Mouse (Mus musculus) large intestine, adult 2 months (tissue): ENCODE data around the gene Pip4k2a. TPM values are rescaled to one million over a fixed set of nuclear protein-coding genes. Genes with fewer than 3 reads are reported as not detected.

ENCODE experiments used
- DNase-seq: peaks from one replicate; pipeline ENCODE4 v3.0.0-alpha.2; 2012; ENCODE audit warnings: low read depth, low spot score
- WGBS: fragments of 180-500 bp; shearing (Covaris S2); methylation state at CpG from one replicate; pipeline ENCODE4 v1.1.7; 2018; 5-methylcytosine and 5-hydroxymethylcytosine counted together
- polyA plus RNA-seq: library from polyadenylated mRNA; depleted of rRNA; stranded (reverse); fragments of >200 nt; gene quantifications from 2 replicates; pipeline ENCODE4 v1.2.3, GENCODE M21; 2012

The Pip4k2a gene
- polyA plus RNA-seq, 1 experiment = 4.6 TPM

DNA sequence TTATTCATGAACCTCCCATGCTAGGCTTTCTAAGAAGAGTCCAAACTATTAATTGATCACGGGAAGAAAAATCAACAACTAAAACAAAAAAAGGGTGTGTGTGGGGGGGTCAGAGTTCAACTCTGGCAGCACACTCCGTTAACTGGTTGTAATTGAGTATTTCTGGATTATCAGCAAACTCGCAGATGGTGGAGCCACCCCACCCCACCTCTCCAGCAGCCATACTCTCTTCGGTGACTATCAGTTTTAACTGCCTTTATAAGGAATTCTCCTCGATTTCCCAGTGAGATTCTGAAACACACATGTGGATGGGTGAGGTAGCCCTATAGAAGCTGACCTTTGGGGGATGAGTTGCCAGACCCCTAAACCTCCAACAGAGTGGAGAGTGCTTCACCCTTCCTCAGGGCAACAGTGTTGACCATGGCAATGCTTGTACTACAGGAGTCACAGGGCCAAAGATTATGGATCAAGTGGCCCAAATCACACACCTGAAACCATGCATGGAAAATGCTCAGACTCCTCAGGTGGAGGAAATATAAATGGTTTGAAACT is 136.2 kb downstream of the Pip4k2a start:
- DNase-seq = no peak
- WGBS = 58% methylated on average over 5 of the region's 5 CpGs

DNA sequence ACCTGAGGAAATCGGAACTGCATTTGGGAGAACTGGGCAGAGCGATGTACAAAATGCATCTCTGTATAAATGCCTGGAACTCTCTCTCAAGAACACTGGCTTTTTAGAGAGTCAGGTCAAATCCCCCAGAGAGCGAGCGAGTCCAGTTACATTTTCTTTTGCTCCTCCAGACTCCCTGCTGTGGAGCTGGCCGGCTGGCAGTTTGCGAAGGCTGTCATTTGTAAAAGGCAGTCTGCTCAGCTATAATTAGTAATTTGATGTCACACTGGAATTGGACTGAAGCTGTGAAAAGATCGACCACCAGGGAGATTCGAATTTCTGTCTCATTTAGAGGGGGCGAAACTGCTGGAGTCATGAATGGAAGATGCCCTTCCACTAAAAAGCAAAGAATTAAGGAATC is 137.2 kb downstream of the Pip4k2a start:
- DNase-seq = no peak
- WGBS = 71% methylated on average over 9 of the region's 9 CpGs

DNA sequence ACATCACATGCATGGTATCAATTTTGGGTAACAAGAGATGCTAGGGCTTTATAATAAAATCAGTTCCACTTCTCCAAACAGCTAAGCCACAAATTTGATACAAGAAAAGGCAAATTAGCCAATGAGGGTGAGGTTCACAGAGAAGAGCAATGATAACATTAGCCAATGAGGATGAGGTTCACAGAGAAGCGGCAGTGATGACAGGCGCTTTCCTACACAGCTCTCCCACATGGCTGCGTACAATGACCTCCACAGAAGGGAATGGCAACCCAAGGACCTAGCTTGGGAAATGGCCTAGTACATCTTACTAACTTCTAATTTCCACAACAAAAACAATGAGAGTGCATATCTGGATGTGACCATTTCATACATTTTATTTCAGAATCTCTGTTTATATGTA is 140.0 kb downstream of the Pip4k2a start:
- DNase-seq = no peak
- 92% methylated on average over 3 of the region's 3 CpGs for WGBS

DNA sequence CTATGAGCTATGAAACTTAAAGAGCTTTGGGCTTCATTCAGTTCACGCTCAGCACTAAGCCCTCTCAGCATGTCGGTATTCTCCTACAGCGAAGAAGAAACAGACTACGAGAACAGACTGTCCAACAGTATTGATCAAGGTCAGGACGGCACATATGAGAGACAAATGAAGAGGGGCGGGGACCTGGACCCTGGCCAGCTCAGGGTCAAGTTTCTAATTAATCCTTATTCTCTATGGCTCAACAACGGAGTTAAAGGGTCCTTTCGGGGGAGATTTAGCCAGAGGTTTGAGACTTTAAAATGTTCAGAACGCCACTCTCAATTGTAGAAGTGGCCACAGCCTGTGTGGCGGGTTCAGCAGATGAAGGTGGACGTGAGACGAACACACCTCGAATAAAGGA is 141.5 kb downstream of the Pip4k2a start:
- no peak for DNase-seq
- WGBS = 82% methylated on average over 13 of the region's 13 CpGs

DNA sequence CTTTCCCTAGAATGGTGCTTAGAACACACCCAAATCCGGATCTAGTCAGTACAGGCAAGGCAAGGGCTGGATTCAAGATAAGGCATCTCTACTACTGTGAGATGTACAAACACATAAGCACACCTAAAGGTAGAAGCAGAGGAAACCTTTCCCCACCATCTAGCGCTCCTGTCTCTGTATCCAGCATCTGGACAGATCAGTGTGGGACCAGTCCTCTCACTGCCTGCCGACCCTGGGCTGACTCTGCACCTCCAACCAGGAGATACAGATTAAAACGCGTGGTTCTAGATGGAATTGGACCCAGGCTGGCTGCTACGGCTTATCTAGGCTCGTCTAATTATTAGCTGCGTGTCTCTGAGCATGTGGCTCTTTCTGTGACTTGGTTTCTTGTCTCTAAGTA is 142.7 kb downstream of the Pip4k2a start:
- 60% methylated on average over 8 of the region's 8 CpGs for WGBS
- DNase-seq = no peak

DNA sequence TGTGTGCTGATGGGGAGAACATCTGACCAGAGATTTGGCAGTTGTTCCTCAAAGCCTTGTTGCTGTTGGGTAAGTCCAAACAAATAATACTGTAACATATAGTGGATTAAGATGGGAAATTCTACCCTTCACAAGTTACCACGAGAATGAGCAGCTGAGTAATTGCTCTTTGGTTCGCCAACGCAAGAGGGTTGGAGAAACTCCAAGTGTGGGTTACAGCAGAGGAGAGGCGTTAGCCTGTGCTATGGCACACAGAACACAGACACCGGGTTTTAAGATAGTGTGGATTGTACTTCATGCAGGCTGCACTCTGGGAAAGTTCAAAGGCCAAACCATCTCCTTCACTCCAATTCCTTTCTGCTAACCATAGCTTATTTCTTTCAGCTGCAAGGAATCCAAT is 144.6 kb downstream of the Pip4k2a start:
- no peak for DNase-seq
- WGBS = 76% methylated on average over 5 of the region's 5 CpGs

DNA sequence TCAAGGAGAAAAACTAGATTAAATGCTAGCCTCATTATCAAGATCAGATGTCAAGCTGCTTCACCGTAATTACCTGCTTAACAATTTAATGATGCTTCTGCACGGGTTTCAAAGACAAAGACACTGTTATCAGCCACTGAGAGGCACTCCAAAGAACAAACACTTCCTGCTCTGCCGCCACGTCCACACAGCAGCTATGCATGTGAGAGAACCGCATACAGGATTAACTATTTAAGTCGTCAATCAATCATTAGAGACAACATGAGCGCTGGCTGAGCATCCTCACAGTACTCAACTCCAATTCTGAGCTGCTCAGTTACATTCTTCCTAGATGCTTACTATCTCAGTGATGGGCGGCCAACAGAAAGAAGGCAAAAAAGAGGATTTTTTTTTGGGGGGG is 147.3 kb downstream of the Pip4k2a start:
- no peak for DNase-seq
- 45% methylated on average over 8 of the region's 8 CpGs for WGBS

DNA sequence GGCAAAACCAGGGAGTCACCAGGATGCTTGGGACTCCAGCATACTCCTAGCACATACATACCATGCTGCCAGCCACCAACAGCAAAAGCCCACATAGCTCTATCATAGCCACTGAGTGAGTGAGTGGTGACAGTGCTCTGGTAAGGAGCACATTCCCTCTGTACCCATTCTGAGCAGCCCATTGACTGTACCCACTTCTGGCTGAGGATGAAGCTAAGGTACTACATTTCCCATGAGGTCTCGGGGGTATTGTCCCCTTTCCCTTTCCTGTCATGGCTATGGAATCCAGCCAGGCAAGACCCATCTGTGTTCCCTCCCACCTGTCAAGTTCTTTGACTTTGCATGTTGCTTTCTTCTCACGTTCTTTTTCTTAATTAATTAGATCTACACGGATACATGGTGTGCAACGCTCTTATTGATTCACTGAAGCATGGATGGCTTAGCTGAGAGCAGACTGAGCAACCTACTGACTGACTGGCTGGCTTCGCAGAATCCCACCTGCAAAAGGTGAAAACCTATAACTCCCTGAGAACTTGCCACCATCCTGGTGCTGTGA is 149.8 kb downstream of the Pip4k2a start:
- WGBS = 88% methylated on average over 5 of the region's 5 CpGs

DNA sequence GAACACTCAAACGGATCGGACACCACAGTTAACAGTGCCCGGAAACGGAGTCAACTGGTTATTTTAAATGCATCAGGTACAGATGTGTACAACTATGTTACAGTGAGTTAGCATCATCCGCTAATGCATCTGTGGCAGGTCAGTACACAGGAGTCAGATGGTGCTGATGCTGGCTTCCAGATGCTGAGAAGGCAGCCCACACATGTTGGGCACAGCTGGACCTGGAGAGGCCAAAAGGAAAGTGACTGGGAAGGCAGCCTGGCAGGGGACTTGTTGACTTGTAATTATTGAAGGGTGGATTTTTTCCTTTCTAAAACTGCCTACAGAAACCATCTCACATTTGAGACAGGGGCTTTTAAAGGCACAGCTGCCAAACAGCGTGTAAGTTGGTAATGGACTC is 155.4 kb downstream of the Pip4k2a start:
- no peak for DNase-seq
- 86% methylated on average over 6 of the region's 6 CpGs for WGBS

More for the DNA sequence above, 149.8 kb downstream of the Pip4k2a start:
- no peak for DNase-seq

DNA sequence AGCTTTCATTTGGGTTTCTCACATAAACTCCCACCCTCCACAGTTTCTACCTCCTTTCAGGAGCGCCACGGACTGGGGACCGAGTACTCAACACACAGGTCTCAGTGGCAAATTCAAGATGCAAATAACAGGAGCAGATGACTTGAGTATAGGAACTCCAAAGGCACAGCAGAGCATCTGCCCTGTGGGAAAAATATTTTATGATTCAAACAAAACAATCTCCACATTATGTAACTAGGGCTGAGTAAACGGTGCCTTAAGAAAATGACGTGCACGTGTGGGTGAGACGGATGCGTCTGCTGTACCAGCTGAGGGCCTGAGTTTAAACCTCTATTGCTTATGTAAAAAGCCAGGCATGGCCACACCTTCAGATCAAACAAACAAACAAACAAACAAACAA is 156.9 kb downstream of the Pip4k2a start:
- WGBS = 62% methylated on average over 8 of the region's 8 CpGs
- no peak for DNase-seq

DNA sequence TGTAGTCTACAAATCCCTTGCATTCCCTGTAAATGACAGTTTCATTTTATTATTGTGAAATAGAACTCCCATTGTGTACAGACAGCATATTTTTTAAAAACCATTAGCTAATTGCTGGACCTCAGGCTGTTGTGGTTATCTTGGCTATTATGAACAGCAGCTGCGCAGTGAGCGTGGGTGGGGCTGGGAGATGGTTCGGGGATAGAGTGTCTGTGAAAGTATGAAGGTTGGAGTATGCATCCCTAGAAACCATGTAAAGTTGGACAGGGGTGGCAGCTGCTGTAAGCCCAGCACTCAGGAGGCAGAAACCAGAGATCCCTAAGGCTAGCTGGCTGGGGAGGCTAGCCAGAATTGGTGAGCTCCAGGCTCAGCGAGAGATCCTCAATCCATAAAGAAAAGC is 158.4 kb downstream of the Pip4k2a start:
- DNase-seq = no peak
- WGBS = 73% methylated on average over 4 of the region's 4 CpGs

DNA sequence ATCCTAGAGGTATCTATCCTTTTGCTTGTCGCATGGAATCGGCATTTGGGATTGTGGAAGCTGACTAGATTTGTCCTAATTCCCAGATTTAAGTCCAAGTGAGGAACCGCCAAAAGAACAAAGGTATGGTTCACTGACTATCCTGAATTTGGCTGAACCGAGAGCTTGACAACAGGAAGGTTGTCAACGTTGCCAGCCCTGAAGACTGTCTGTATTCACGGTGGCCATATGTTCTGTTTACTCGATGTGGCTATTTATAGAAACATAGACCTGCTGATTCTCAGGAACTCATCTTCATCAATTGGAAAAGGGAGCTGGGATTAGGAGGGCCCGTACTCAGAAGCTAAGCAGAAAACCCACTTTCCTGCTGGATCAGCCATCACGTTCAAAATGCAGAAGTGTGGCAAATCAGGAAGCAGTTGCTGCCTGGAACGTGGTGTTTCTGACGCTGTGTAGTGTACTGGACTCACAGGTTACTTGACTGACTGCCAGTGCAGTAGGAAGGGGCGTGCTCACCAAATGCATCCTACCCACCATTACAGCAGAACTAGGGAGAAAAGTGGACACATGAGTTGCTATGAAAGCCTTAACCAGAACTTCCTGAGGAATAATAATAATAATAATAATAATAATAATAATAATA is 162.5 kb downstream of the Pip4k2a start:
- no peak for DNase-seq
- WGBS = 84% methylated on average over 12 of the region's 12 CpGs

DNA sequence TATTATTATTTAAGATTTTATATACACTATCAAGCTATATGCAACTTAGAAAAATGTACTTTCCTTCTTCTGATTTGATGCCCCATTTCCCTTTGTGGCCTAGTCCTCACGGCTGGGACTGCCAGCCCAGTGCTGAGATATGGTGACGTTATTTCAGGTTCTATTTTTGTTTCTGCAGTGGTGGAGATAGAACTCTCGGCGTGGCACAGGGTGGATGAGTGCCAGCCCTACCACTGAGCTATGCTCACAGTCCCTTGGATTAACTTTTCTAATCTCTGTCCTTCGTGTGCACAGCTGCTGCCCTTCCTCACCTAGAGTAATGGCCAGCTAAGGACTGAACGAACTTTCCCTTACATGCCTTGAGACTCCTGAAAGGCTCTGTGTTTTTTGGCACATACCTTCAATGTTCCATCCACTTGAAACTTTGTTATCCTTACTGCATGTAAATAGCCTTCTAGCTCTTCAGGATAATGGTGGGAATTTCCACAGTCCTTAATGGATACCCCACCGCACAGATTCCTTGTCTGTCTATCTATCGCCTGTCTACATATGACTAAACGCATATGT is 164.8 kb downstream of the Pip4k2a start:
- 73% methylated on average over 9 of the region's 9 CpGs for WGBS
- DNase-seq = no peak

DNA sequence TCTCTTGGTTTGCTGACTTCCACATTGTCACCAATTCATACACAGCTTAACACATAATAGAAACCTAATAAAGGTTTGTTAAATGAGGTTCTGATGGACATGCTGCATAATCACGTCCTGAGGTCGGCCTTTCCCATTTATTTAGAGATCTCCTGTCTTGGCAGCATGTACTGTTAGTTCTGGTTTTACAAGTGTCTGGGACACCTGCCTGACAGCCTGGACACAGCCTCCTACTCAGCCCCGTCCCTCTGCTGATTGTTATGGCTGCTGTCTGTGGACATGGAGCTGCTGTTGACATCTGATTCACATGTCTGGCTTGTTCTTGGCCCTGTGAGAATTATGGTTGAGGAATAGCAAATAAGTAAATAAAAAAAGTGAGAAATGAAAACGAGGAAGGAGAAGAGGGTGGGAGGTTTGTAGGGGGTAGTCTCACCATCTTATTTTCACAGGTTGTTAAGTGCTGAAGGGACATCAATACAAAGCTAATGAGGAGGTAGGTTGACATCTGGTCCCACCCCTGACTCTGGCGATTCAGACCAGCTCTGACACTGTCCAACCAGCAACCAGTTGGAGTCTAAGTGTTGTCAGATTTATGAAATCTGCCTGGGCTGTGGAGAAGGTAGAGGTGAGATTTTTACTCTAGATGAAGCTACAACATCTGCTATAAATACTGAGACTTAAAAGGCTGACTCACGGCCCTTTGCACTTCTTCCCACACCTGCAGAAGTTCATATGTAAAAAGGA is 166.7 kb downstream of the Pip4k2a start:
- 45% methylated on average over 6 of the region's 6 CpGs for WGBS
- no peak for DNase-seq

DNA sequence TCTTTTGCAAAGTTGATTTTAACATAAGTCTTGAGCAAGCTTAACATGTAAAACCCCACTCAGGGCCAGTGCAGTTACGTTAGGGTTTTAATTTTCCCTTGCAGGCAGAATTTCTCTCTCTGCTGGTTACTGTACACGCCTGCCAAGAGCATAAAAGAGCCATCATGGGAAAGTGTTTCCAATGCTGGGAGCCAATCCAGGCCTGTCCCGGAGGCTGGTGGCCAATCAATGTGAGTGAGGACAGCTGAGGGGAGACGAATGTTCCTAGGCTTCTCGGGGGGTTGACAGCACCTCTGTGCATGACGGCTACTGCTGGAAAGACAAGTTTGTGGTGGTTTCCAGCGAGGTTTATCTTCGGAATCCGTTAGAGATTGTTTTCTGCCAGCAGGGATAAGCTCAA is 175.2 kb downstream of the Pip4k2a start:
- 68% methylated on average over 9 of the region's 9 CpGs for WGBS
- no peak for DNase-seq

DNA sequence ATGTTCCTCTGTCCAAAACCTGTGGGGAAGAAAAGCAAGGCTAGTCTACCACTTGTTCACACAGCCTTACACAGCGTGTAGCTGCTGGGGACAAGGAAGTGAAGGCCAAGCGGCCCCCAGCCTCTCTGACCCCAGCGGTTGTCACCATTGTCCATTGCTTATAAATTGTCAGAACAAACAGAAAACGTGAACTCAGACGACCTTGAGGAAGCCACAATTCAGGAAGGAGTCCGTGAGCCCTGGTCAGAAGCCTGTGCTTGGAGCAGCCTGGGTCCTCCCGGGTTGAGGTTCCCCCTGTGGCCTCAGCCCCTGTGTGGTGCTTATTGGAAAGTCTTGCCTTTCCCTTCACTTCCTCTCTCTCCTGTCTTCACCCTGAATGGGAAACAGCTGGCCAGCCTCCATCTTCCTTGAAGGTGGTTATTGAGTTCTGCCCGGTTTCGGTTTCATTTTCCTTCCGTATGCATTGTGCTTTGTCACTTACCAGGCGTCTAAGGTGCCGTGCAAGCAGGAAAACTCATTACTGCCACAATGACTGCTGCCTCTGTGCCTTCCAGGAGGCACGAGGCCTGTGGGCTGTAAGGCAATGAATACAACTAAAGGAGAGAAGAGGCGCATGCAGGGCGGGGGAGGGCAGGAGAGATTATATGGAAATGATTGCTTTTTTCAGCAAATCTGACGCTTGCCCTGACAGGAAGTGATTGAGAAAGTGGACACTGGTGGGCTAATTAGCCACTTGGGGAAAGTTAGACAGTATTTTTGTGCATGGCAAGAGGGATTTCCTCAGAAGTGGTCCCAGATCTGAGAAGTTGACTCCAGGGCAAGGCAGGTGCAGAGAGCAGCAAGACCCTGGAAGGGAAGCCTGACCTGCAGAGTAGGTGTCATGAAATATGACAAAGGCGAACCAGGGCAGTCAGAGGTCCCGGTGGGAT is 176.2 kb downstream of the Pip4k2a start:
- peak; percentile 76 for DNase-seq
- 22% methylated on average over 18 of the region's 18 CpGs for WGBS

DNA sequence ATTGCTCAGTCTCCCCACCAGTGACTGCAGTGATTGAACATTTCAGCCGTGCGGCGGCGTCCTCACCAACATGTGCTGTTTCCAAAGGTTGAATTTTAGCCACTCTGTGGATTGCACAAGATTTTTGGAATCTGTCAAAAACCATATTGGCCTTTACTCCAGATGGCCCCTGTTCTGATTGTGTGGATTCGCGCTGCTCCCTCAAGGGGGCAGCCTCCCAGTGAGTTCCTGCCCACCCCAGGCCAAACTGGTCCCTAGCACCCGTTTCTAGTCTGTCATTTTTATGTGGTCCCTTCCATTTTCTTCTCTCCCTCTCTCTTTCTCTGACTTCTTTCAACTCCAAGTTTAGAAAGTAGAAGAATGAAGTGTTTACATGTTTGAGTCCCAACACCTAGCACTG is 178.4 kb downstream of the Pip4k2a start:
- no peak for DNase-seq
- WGBS = 84% methylated on average over 7 of the region's 7 CpGs

DNA sequence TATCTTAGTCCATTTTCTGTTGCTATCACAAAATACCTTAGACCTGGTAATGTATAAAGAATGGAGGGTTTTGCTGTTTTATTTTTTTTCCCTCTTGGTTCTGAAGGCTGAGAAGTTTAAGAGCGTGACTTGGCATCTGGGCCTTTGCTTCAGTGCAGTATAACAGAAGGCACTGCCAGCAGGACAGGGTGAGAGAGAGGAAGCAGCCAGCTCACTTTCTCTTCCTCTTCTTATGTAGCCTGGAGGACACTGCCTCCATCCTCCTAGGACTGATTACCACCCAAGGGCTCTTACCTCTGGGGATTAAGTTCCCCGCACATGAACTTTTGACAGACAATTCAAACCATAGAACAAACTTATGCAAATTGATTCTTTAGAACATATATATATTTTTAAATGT is 181.9 kb downstream of the Pip4k2a start:
- DNase-seq = no peak

DNA sequence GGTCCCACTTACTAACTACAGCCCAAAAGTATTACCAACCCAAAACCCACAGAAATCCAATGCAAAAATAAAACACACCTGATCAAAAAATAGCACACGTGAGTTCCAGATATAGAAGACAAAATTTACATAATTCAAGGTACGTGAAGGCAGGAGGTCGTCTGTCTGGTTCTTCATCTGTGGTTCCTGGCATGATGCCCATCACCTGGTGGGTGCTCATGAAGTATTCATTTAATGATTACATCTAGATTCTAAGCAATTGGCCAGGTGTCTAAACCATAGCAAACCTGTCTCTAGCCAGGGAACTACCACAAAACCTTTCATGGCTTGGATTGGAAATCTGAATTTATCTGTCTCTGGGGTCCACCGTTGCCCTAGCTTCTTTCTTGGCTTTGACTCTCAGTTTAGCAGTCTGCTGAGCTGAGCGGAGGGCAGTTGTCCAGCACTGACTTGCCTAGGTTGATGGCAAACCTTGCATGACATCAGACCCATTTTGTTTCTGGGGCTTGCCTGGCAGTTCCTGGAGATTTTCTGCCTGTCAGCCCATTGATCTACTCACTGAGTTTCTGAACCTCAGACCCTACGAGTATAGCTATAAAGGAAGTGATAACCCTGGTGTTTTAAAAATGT is 182.5 kb downstream of the Pip4k2a start:
- no peak for DNase-seq
- 60% methylated on average over 6 of the region's 6 CpGs for WGBS

More for the DNA sequence above, 181.9 kb downstream of the Pip4k2a start:
- WGBS = 86% methylated on average over 2 of the region's 2 CpGs
